Mouse (Mus musculus) erythroblast, embryonic 14.5 days (primary cell): ENCODE measurements around the gene Wdr81.

Source experiments
- GATA1 ChIP-seq: IDR thresholded peaks from 2 replicates; pipeline ENCODE4 v1.6.1; 2012; ENCODE audit warnings: low read length, inconsistent platforms, mixed read lengths
- TAL1 ChIP-seq: IDR thresholded peaks from 3 replicates; pipeline ENCODE4 v1.6.1; 2012; ENCODE audit warnings: low read length, inconsistent platforms, mixed read lengths

GRCm38 (mm10) chr11:75410591-75410990, 43.9 kb downstream of the Wdr81 start:
- TF ChIP-seq TAL1, result no peak
- TF ChIP-seq GATA1, result no peak
